Mouse (Mus musculus) heart, postnatal 0 days (tissue): ENCODE data around the gene Ikbke. TPM values are rescaled to one million over a fixed set of nuclear protein-coding genes. Genes with fewer than 3 reads are reported as not detected.

Experiments
- ATAC-seq: fragments of 200-750 bp; cut with Nextera tagmentation; 2 replicates; pipeline ENCODE4 v1.8.0; 2017; ENCODE audit warnings: low read depth, moderate number of reproducible peaks, moderate library complexity; ENCODE audit not compliant: insufficient read depth
- DNase-seq: peaks from one replicate; pipeline ENCODE4 v3.0.0-alpha.2; 2016; ENCODE audit warnings: low spot score
- H3K27ac ChIP-seq: fragments of 300-500 bp; sonication (generic); 2 replicates; pipeline ENCODE4 v1.5.1; 2014; ENCODE audit warnings: low read depth, mild to moderate bottlenecking
- H3K27me3 ChIP-seq: fragments of 300-500 bp; sonication (generic); 2 replicates; pipeline ENCODE4 v1.6.1; 2014; ENCODE audit warnings: low read length, mixed read lengths; ENCODE audit not compliant: control insufficient read depth, insufficient read depth
- H3K36me3 ChIP-seq: fragments of 300-500 bp; sonication (generic); replicated peaks from 2 replicates; pipeline ENCODE4 v1.6.1; 2014; ENCODE audit warnings: low read length, mixed read lengths; ENCODE audit not compliant: control insufficient read depth, insufficient read depth
- H3K4me1 ChIP-seq: fragments of 300-500 bp; sonication (generic); 2 replicates; pipeline ENCODE4 v1.6.1; 2014; ENCODE audit warnings: antibody characterized with exemption; ENCODE audit not compliant: control insufficient read depth, insufficient read depth
- H3K4me2 ChIP-seq: fragments of 300-500 bp; sonication (generic); 2 replicates; pipeline ENCODE4 v1.6.1; 2014; ENCODE audit warnings: low read depth, mild to moderate bottlenecking, low read length, moderate library complexity
- H3K4me3 ChIP-seq: fragments of 300-500 bp; sonication (generic); 2 replicates; pipeline ENCODE4 v1.5.1; 2014; ENCODE audit warnings: low read depth, low read length
- H3K9ac ChIP-seq: fragments of 300-500 bp; sonication (generic); replicated peaks from 2 replicates; pipeline ENCODE4 v1.6.1; 2014; ENCODE audit warnings: low read depth, low read length, mixed read lengths
- H3K9me3 ChIP-seq: fragments of 300-500 bp; sonication (generic); replicated peaks from 2 replicates; pipeline ENCODE4 v1.6.1; 2016; ENCODE audit warnings: low read length; ENCODE audit not compliant: control insufficient read depth
- CTCF ChIP-seq: IDR thresholded peaks from 2 replicates; pipeline ENCODE4 v1.5.1; 2016; ENCODE audit warnings: antibody characterized with exemption, control low read depth, low read depth
- EP300 ChIP-seq: IDR thresholded peaks from 2 replicates; pipeline ENCODE4 v1.6.1; 2016; ENCODE audit warnings: antibody characterized with exemption, low read depth
- WGBS: fragments of 180-500 bp; shearing (Covaris S2); extraction: QIAGEN DNeasy Blood & Tissue Kit; methylation state at CpG from one replicate; pipeline ENCODE4 v1.1.7; 2014; 5-methylcytosine and 5-hydroxymethylcytosine counted together
- polyA plus RNA-seq: library from polyadenylated mRNA; unstranded; fragments of >200 nt; fragmentation: Nextera tagmentation; extraction: Ambion mirVana; gene quantifications from 2 replicates; pipeline ENCODE4 v1.2.1, GENCODE M21; 2015
- total RNA-seq: library from RNA; depleted of rRNA; stranded (reverse); fragments of >200 nt; gene quantifications from 2 replicates; pipeline ENCODE4 v1.2.3, GENCODE M21; 2014; ENCODE audit warnings: low replicate concordance

Ikbke gene
- total and polyA plus RNA-seq, 2 experiments from 2014 or later = 1.5 to 2.6 TPM

DNA sequence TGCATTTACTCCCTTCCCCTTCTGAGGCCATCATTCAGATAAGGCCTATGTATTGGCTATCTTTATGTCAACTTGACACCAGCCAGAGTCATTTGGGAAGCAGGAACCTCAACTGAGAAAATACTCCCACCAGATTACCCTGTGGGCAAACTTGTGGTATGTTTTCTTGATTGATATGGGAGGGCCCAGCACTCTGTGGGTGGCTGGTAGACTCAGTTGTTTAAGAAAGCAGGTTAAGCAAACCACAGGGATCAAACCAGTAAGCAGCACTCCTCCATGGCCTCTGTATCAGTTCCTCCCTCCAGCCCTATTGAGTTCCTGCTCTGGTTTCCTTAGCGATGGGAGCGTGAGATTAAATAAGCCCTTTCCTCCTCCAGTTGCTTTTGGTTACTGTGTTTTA lies 39.0 kb upstream of the Ikbke start:
- no peaks in the 10 kb centered on the region for H3K9me3 ChIP-seq
- no peak overlapping the region for H3K4me2 ChIP-seq
- no peak for ATAC-seq
- WGBS = 67% methylated on average over 2 of the region's 2 CpGs
- TF ChIP-seq CTCF (no peak), EP300 (no peak)
- H3K27me3 ChIP-seq = no peaks in the 10 kb centered on the region
- no peak overlapping the region for H3K27ac ChIP-seq
- H3K4me3 ChIP-seq = no peak overlapping the region
- peaks cover 76% of the 10 kb centered on the region for H3K36me3 ChIP-seq
- H3K4me1 ChIP-seq = no peaks in the 10 kb centered on the region
- DNase-seq = no peak
- H3K9ac ChIP-seq = no peak overlapping the region

DNA sequence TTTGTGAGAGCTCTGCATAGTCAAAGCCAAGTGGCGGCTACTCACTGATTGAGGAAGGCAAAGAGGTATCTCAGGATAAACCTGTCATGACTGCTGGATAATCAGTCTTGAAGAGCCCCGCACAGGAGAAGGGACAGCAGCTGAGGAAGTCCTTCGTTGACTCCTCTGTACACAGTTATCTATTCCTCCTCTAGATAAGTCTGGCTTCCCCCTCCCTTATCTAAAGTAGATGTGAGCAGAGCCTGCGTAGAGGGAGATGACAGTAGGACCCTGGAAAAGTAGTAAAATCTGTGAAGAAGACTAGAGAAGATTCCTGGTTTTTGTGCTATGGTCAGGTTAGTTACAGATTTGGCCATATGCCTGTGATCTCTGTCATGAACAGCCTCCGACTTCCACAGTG lies 38.2 kb upstream of the Ikbke start:
- no peak overlapping the region for H3K4me3 ChIP-seq
- H3K4me1 ChIP-seq = no peaks in the 10 kb centered on the region
- DNase-seq (no peak), ATAC-seq (no peak)
- no peak overlapping the region for H3K9ac ChIP-seq
- H3K4me2 ChIP-seq = no peak overlapping the region
- peaks cover 76% of the 10 kb centered on the region for H3K36me3 ChIP-seq
- TF ChIP-seq CTCF = no peak
- no peak for TF ChIP-seq EP300
- no peaks in the 10 kb centered on the region for H3K9me3 ChIP-seq
- H3K27ac ChIP-seq = no peak overlapping the region
- H3K27me3 ChIP-seq = no peaks in the 10 kb centered on the region
- WGBS = 55% methylated on average over 5 of the region's 5 CpGs

DNA sequence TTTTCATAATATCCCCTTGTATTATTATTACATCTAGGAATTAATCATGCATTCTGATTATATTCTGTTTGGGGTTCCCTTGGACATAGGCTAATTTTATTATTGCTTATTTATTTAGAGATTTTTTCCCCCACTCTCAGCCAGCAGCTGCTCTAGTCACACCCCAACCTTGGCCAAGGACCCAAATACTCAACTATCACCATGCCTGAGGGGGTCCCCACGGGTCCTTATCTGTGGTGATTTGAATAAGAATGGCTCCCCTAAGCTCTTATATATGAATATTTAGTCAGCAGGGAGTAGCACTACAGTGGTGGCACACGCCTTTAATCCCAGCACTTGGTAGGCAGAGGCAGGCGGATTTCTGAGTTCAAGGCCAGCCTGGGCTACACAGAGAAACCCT lies 31.9 kb upstream of the Ikbke start:
- WGBS = 85% methylated on average over 3 of the region's 3 CpGs
- no peaks in the 10 kb centered on the region for H3K9me3 ChIP-seq
- H3K27ac ChIP-seq = no peak overlapping the region
- H3K36me3 ChIP-seq = peaks cover 54% of the 10 kb centered on the region
- no peaks in the 10 kb centered on the region for H3K4me1 ChIP-seq
- H3K4me3 ChIP-seq = no peak overlapping the region
- TF ChIP-seq CTCF = no peak
- ATAC-seq (no peak), DNase-seq (no peak)
- H3K4me2 ChIP-seq = no peak overlapping the region
- no peaks in the 10 kb centered on the region for H3K27me3 ChIP-seq
- no peak overlapping the region for H3K9ac ChIP-seq

DNA sequence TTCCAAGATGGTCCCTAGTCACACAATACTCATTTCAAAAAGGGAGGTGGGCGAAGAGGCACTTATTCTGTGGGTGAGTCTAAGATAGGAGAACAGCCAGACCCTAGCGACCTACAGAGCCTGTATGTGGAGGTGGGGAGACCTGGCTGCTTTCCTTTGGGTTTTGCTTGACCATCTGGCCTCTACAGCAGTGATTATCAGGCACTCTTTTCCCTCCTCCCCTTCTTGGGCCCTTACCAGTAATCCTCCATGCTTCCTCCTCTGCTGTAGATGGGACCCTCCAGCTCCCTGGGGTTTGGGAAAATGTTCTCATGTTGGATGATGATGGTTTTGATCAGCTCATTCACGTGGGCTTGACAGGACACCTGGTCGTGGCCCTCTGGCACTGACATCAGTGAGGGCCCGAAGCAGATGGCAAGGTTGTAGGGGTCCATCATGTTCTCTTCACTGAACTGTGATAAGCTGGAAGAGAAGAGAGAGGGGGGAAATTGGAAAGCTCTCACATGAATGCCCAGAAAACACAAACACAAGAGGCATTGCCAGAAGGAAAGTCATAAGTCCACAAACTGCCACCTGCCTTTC lies 30.9 kb upstream of the Ikbke start:
- Histone ChIP-seq H3K9me3 (no peaks in the 10 kb centered on the region), H3K4me3 (no peak overlapping the region), H3K9ac (no peak overlapping the region), H3K27me3 (no peaks in the 10 kb centered on the region), H3K4me2 (no peak overlapping the region), H3K27ac (no peak overlapping the region), H3K4me1 (no peaks in the 10 kb centered on the region), H3K36me3 (peaks cover 45% of the 10 kb centered on the region)
- 88% methylated on average over 5 of the region's 5 CpGs for WGBS
- DNase-seq = no peak
- TF ChIP-seq EP300 (no peak), CTCF (no peak)
- ATAC-seq = no peak

DNA sequence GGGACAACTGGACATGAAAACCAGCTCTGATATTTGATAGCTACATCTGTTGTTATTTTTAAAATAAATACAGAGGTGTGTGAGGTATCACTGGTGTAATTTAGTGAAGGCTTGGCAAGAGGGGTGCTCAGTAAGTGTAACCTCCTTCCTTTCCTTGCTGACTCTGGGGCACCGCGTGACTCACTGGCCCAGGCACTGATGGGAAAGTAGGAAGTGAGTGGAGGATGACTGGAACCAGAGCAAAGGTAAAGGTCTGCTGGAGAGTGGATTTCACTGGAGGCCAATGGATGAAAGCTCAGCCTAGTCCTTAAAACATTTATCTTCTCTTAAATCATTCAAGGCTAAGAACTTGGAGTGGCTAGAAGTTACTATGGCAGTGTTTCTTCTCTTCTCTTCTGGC lies 21.3 kb upstream of the Ikbke start:
- H3K27ac ChIP-seq = no peak overlapping the region
- H3K36me3 ChIP-seq = peaks cover 48% of the 10 kb centered on the region
- H3K4me2 ChIP-seq = no peak overlapping the region
- H3K4me1 ChIP-seq = 0 out of 2 replicates have a peak, but pooled peaks cover 5% of the 10 kb centered on the region
- DNase-seq (no peak), ATAC-seq (no peak)
- no peaks in the 10 kb centered on the region for H3K9me3 ChIP-seq
- TF ChIP-seq EP300 (no peak), CTCF (no peak)
- no peak overlapping the region for H3K9ac ChIP-seq
- WGBS = 93% methylated on average over 2 of the region's 2 CpGs
- no peaks in the 10 kb centered on the region for H3K27me3 ChIP-seq
- no peak overlapping the region for H3K4me3 ChIP-seq

DNA sequence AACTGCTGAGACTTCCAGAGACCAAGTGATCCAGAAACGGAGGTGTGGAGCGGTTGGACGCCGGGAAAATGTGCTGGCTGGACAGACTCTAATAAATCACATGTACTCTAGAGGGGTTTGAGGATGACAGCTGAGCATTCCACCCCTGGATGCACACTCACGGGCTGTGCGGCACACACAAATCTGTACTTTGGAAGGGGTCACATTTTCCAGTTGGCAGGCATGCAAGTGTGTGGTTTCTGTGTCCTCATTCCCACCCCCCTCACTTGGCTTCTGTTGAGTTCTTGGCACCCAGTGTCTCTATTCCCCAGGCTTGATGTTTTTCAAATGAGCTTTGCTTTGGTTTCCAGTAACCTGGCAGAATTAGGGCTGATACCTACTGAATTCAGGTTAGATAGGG lies 20.4 kb upstream of the Ikbke start:
- Histone ChIP-seq H3K36me3 (peaks cover 53% of the 10 kb centered on the region), H3K27me3 (no peaks in the 10 kb centered on the region), H3K9me3 (no peaks in the 10 kb centered on the region), H3K9ac (no peak overlapping the region), H3K27ac (no peak overlapping the region), H3K4me2 (no peak overlapping the region), H3K4me1 (0 out of 2 replicates have a peak, but pooled peaks cover 5% of the 10 kb centered on the region), H3K4me3 (no peak overlapping the region)
- ATAC-seq (no peak), DNase-seq (no peak)
- no peak for TF ChIP-seq EP300
- no peak for TF ChIP-seq CTCF
- WGBS = 69% methylated on average over 6 of the region's 6 CpGs
